Mouse (Mus musculus): ENCODE measurements at regions not wholly inside any gene's neighbourhood (a gene's known extent, or its start where the extent isn't known, plus 50 kb on each side); places are given as distances from the start of the nearest gene placed in this dataset.

- no peaks in the 10 kb centered on the region for H3K36me3 ChIP-seq (replicated peaks)
- no peaks in the 10 kb centered on the region for H3K9me3 ChIP-seq
- no peak overlapping the region for H3K4me3 ChIP-seq
- no peaks in the 10 kb centered on the region for H3K27me3 ChIP-seq (replicated peaks)
- no peak overlapping the region for H3K9ac ChIP-seq
- H3K4me2 ChIP-seq, result no peak overlapping the region
- 79% methylated on average over 3 of the region's 3 CpGs for WGBS
- no peaks in the 10 kb centered on the region for H3K4me1 ChIP-seq
- no peak overlapping the region for H3K27ac ChIP-seq
- no peak for ATAC-seq (replicated peaks)
Measured at GRCm38 (mm10) chr3:134427633-134428032, 191.3 kb downstream of the Cxxc4 start.

- Histone ChIP-seq H3K4me2 (no peak overlapping the region), H3K9me3 (no peaks in the 10 kb centered on the region), H3K27me3 (replicated peaks) (no peaks in the 10 kb centered on the region), H3K4me1 (no peaks in the 10 kb centered on the region), H3K27ac (no peak overlapping the region), H3K9ac (no peak overlapping the region), H3K36me3 (replicated peaks) (no peaks in the 10 kb centered on the region), H3K4me3 (no peak overlapping the region)
- ATAC-seq (replicated peaks), result no peak
- WGBS, result 100% methylated on average over 1 of the region's 1 CpGs
Measured at GRCm38 (mm10) chr3:134466611-134467010, 230.3 kb downstream of the Cxxc4 start.

GRCm38 (mm10) chr3:134487280-134487679 lies 251.0 kb downstream of the Cxxc4 start:
- no peaks in the 10 kb centered on the region for H3K9me3 ChIP-seq
- no peaks in the 10 kb centered on the region for H3K27me3 ChIP-seq (replicated peaks)
- H3K36me3 ChIP-seq (replicated peaks), result no peaks in the 10 kb centered on the region
- H3K4me2 ChIP-seq, result no peak overlapping the region
- H3K4me3 ChIP-seq, result no peak overlapping the region
- H3K27ac ChIP-seq, result no peak overlapping the region
- H3K9ac ChIP-seq, result no peak overlapping the region
- no peaks in the 10 kb centered on the region for H3K4me1 ChIP-seq
- no peak for ATAC-seq (replicated peaks)
- WGBS, result 73% methylated on average over 2 of the region's 2 CpGs

GRCm38 (mm10) chr3:134489966-134490543 lies 253.8 kb downstream of the Cxxc4 start:
- WGBS, result 54% methylated on average over 5 of the region's 5 CpGs
- Histone ChIP-seq H3K36me3 (replicated peaks) (no peaks in the 10 kb centered on the region), H3K27ac (no peak overlapping the region), H3K9me3 (no peaks in the 10 kb centered on the region), H3K4me2 (no peak overlapping the region), H3K4me3 (no peak overlapping the region), H3K27me3 (replicated peaks) (no peaks in the 10 kb centered on the region), H3K4me1 (no peaks in the 10 kb centered on the region), H3K9ac (no peak overlapping the region)
- peak; percentile 74 for ATAC-seq (replicated peaks)

- H3K27ac ChIP-seq, result no peak overlapping the region
- H3K9ac ChIP-seq, result no peak overlapping the region
- 72% methylated on average over 6 of the region's 6 CpGs for WGBS
- H3K36me3 ChIP-seq (replicated peaks), result no peaks in the 10 kb centered on the region
- no peaks in the 10 kb centered on the region for H3K27me3 ChIP-seq (replicated peaks)
- H3K4me2 ChIP-seq, result no peak overlapping the region
- H3K9me3 ChIP-seq, result no peaks in the 10 kb centered on the region
- no peak overlapping the region for H3K4me3 ChIP-seq
- ATAC-seq (replicated peaks), result no peak
- no peaks in the 10 kb centered on the region for H3K4me1 ChIP-seq
Measured at GRCm38 (mm10) chr3:134509702-134510101, 273.4 kb downstream of the Cxxc4 start.

- Histone ChIP-seq H3K4me2 (no peak overlapping the region), H3K36me3 (replicated peaks) (no peaks in the 10 kb centered on the region), H3K4me3 (no peak overlapping the region), H3K9me3 (no peaks in the 10 kb centered on the region), H3K27me3 (replicated peaks) (no peaks in the 10 kb centered on the region), H3K9ac (no peak overlapping the region), H3K4me1 (no peaks in the 10 kb centered on the region), H3K27ac (no peak overlapping the region)
- WGBS, result 90% methylated on average over 5 of the region's 5 CpGs
- ATAC-seq (replicated peaks), result no peak
Measured at GRCm38 (mm10) chr3:134525795-134526194, 289.5 kb downstream of the Cxxc4 start.

- H3K4me1 ChIP-seq, result no peaks in the 10 kb centered on the region
- no peak overlapping the region for H3K4me2 ChIP-seq
- no peaks in the 10 kb centered on the region for H3K9me3 ChIP-seq
- no peak for ATAC-seq (replicated peaks)
- no peak overlapping the region for H3K9ac ChIP-seq
- H3K36me3 ChIP-seq (replicated peaks), result no peaks in the 10 kb centered on the region
- no peak overlapping the region for H3K27ac ChIP-seq
- WGBS, result 68% methylated on average over 2 of the region's 2 CpGs
- H3K27me3 ChIP-seq (replicated peaks), result no peaks in the 10 kb centered on the region
- no peak overlapping the region for H3K4me3 ChIP-seq
Measured at GRCm38 (mm10) chr3:134560144-134560543, 268.7 kb upstream of the Tacr3 start.

GRCm38 (mm10) chr3:134578759-134579158 lies 250.0 kb upstream of the Tacr3 start:
- Histone ChIP-seq H3K4me1 (no peaks in the 10 kb centered on the region), H3K27me3 (replicated peaks) (no peaks in the 10 kb centered on the region), H3K36me3 (replicated peaks) (no peaks in the 10 kb centered on the region), H3K9ac (no peak overlapping the region), H3K9me3 (no peaks in the 10 kb centered on the region), H3K27ac (no peak overlapping the region), H3K4me3 (no peak overlapping the region), H3K4me2 (no peak overlapping the region)
- WGBS, result 98% methylated on average over 3 of the region's 3 CpGs
- ATAC-seq (replicated peaks), result no peak

GRCm38 (mm10) chr3:134588630-134589029 lies 240.2 kb upstream of the Tacr3 start:
- Histone ChIP-seq H3K27me3 (replicated peaks) (no peaks in the 10 kb centered on the region), H3K9me3 (no peaks in the 10 kb centered on the region), H3K36me3 (replicated peaks) (no peaks in the 10 kb centered on the region), H3K4me3 (no peak overlapping the region), H3K4me2 (no peak overlapping the region), H3K4me1 (no peaks in the 10 kb centered on the region), H3K27ac (no peak overlapping the region), H3K9ac (no peak overlapping the region)
- WGBS, result 21% methylated on average over 2 of the region's 2 CpGs
- ATAC-seq (replicated peaks), result no peak

- H3K27me3 ChIP-seq (replicated peaks), result no peaks in the 10 kb centered on the region
- ATAC-seq (replicated peaks), result no peak
- no peak overlapping the region for H3K27ac ChIP-seq
- no peak overlapping the region for H3K4me2 ChIP-seq
- no peaks in the 10 kb centered on the region for H3K9me3 ChIP-seq
- H3K4me3 ChIP-seq, result no peak overlapping the region
- no peaks in the 10 kb centered on the region for H3K36me3 ChIP-seq (replicated peaks)
- whole genome bisulfite sequencing, result 34% methylated on average over 4 of the region's 4 CpGs
- H3K9ac ChIP-seq, result no peak overlapping the region
- peaks cover 6% of the 10 kb centered on the region for H3K4me1 ChIP-seq
Measured at GRCm38 (mm10) chr3:134602919-134603318, 225.9 kb upstream of the Tacr3 start.

- peak; percentile 95 for ATAC-seq (replicated peaks)
- Histone ChIP-seq H3K4me1 (peaks cover 6% of the 10 kb centered on the region), H3K4me3 (no peak overlapping the region), H3K9me3 (no peaks in the 10 kb centered on the region), H3K27ac (no peak overlapping the region), H3K4me2 (peak overlapping the region; percentile 15; the same call in 1 of the 2 replicates), H3K27me3 (replicated peaks) (no peaks in the 10 kb centered on the region), H3K36me3 (replicated peaks) (no peaks in the 10 kb centered on the region), H3K9ac (no peak overlapping the region)
- 13% methylated on average over 6 of the region's 6 CpGs for WGBS
Measured at GRCm38 (mm10) chr3:134605356-134605771, 223.4 kb upstream of the Tacr3 start.

- Histone ChIP-seq H3K9me3 (no peaks in the 10 kb centered on the region), H3K27ac (no peak overlapping the region), H3K4me2 (no peak overlapping the region), H3K4me3 (no peak overlapping the region), H3K4me1 (peaks cover 4% of the 10 kb centered on the region), H3K36me3 (replicated peaks) (no peaks in the 10 kb centered on the region), H3K9ac (no peak overlapping the region), H3K27me3 (replicated peaks) (no peaks in the 10 kb centered on the region)
- WGBS, result 70% methylated on average over 4 of the region's 4 CpGs
- ATAC-seq (replicated peaks), result no peak
Measured at GRCm38 (mm10) chr3:134610244-134610643, 218.6 kb upstream of the Tacr3 start.

- Histone ChIP-seq H3K27ac (no peak overlapping the region), H3K4me3 (no peak overlapping the region), H3K27me3 (replicated peaks) (no peaks in the 10 kb centered on the region), H3K9me3 (no peaks in the 10 kb centered on the region), H3K4me1 (no peaks in the 10 kb centered on the region), H3K4me2 (no peak overlapping the region), H3K36me3 (replicated peaks) (no peaks in the 10 kb centered on the region), H3K9ac (no peak overlapping the region)
- 0 out of 2 replicates have a peak, but pooled peaks have one; percentile 39 for ATAC-seq (replicated peaks)
- WGBS, result 48% methylated on average over 5 of the region's 5 CpGs
Measured at GRCm38 (mm10) chr3:134611516-134612297, 217.1 kb upstream of the Tacr3 start.
